9 mouse cellular contexts compared by ENCODE assay signal in genomic region chr16:19761691-19762090, GRCm38 (mm10). TPM values are rescaled to one million over a fixed set of nuclear protein-coding genes. Genes with fewer than 3 reads are reported as not detected.
DNase-seq lines count a peak whose midpoint lies in the region; ATAC-seq and TF ChIP-seq lines count a peak whose summit lies in the region.
"Had no signal": no experiment of that assay in that cellular context is flagged by ENCODE, and none has a peak within 500 bp of the region (broad histone marks: within the 10 kb centered on the region; RNA-seq: fewer than 3 reads in every experiment).

No protein-coding gene starts in this region.

- no peaks in the 10 kb centered on the region for H3K27me3 ChIP-seq in kidney, postnatal 0 days (ENCODE audit: insufficient read depth, low read length)
- H3K27me3 ChIP-seq in forebrain, postnatal 0 days (ENCODE audit: insufficient read depth, low read length) = no peaks in the 10 kb centered on the region
- H3K27me3 ChIP-seq in liver, postnatal 0 days (ENCODE audit: insufficient read depth, low read length) = peaks cover 14% of the 10 kb centered on the region

- no peak for TF ChIP-seq CTCF in kidney, postnatal 0 days (IDR thresholded peaks at IDR 0.05; ENCODE audit: low read depth)
- TF ChIP-seq CTCF in forebrain, postnatal 0 days (IDR thresholded peaks at IDR 0.05; ENCODE audit: low read depth) = no peak
- no peak for TF ChIP-seq CTCF in liver, postnatal 0 days (IDR thresholded peaks at IDR 0.05; ENCODE audit: low read depth)

- no peak for ATAC-seq in kidney, postnatal 0 days (replicated peaks; ENCODE audit: low FRiP score, low read depth)
- ATAC-seq in forebrain, postnatal 0 days = no peak
- ATAC-seq in liver, postnatal 0 days = no peak
- ATAC-seq in neutrophil, adult 5-6 weeks (ENCODE audit: extremely low read depth, insufficient number of reproducible peaks, low FRiP score, poor library complexity, severe bottlenecking) = peak; percentile 78
- no peak for ATAC-seq in megakaryocyte-erythroid progenitor cell, adult 5-6 weeks (replicated peaks; ENCODE audit: low FRiP score, low TSS enrichment, poor library complexity, severe bottlenecking)

- DNase-seq in kidney, postnatal 0 days (ENCODE audit: low spot score) = peak; percentile 4
- DNase-seq in kidney, postnatal 10 days = no peak
- no peak for DNase-seq in forebrain, postnatal 0 days
- DNase-seq in liver, postnatal 0 days = peak; percentile 19
- no peak for DNase-seq in ovary, postnatal 14 days (ENCODE audit: low spot score)
- DNase-seq in cerebellum, adult 11-12 months = no peak

- 65% methylated on average over 1 of the region's 1 CpGs for WGBS in kidney, postnatal 0 days
- WGBS in forebrain, postnatal 0 days = 18% methylated on average over 1 of the region's 1 CpGs
- 45% methylated on average over 1 of the region's 1 CpGs for WGBS in liver, postnatal 0 days (ENCODE audit: insufficient replicate concordance)

- 0 out of 2 replicates have a peak, but pooled peaks cover 4% of the 10 kb centered on the region for H3K4me1 ChIP-seq in kidney, postnatal 0 days (replicated peaks; ENCODE audit: insufficient read depth, low read length)
- H3K4me1 ChIP-seq in forebrain, postnatal 0 days (ENCODE audit: insufficient read depth) = 0 out of 2 replicates have a peak, but pooled peaks cover 7% of the 10 kb centered on the region
- no peaks in the 10 kb centered on the region; the same call in none of the 2 replicates for H3K4me1 ChIP-seq in liver, postnatal 0 days (ENCODE audit: insufficient read depth)

- no peaks in the 10 kb centered on the region for H3K9me3 ChIP-seq in kidney, postnatal 0 days (replicated peaks; ENCODE audit: low read length)
- no peaks in the 10 kb centered on the region for H3K9me3 ChIP-seq in forebrain, postnatal 0 days (ENCODE audit: low read length)
- H3K9me3 ChIP-seq in liver, postnatal 0 days (ENCODE audit: low read length) = no peaks in the 10 kb centered on the region

- H3K4me3 ChIP-seq in kidney, postnatal 0 days (replicated peaks; ENCODE audit: low read depth, low read length) = peak overlapping the region; percentile 58
- peak overlapping the region; percentile 79 for H3K4me3 ChIP-seq in forebrain, postnatal 0 days (ENCODE audit: low read depth, low read length)
- H3K4me3 ChIP-seq in liver, postnatal 0 days (ENCODE audit: low read depth, low read length) = peak overlapping the region; percentile 52; the same call in 1 of the 2 replicates

- H3K36me3 ChIP-seq in kidney, postnatal 0 days (ENCODE audit: insufficient read depth, low read length) = no peaks in the 10 kb centered on the region
- peaks cover 19% of the 10 kb centered on the region for H3K36me3 ChIP-seq in forebrain, postnatal 0 days (ENCODE audit: insufficient read depth)
- no peaks in the 10 kb centered on the region for H3K36me3 ChIP-seq in liver, postnatal 0 days (replicated peaks; ENCODE audit: insufficient read depth, low read length)

- no peak overlapping the region for H3K27ac ChIP-seq in kidney, postnatal 0 days
- peak overlapping the region; percentile 95; the same call in 1 of the 2 replicates for H3K27ac ChIP-seq in forebrain, postnatal 0 days (ENCODE audit: low read depth, low read length)
- H3K27ac ChIP-seq in liver, postnatal 0 days (ENCODE audit: low read depth) = no peak overlapping the region

- H3K4me2 ChIP-seq in kidney, postnatal 0 days (ENCODE audit: low read length) = peak overlapping the region; percentile 98
- H3K4me2 ChIP-seq in forebrain, postnatal 0 days (ENCODE audit: low read depth) = peak overlapping the region; percentile 71
- H3K4me2 ChIP-seq in liver, postnatal 0 days (ENCODE audit: low read depth, low read length) = peak overlapping the region; percentile 76

- TF ChIP-seq EP300 in liver, postnatal 0 days (IDR thresholded peaks at IDR 0.05; ENCODE audit: low read depth) = no peak

- H3K9ac ChIP-seq in kidney, postnatal 0 days (ENCODE audit: low read depth, low read length) = no peak overlapping the region
- peak overlapping the region; percentile 99 for H3K9ac ChIP-seq in forebrain, postnatal 0 days
- no peak overlapping the region for H3K9ac ChIP-seq in liver, postnatal 0 days (replicated peaks)

RNA-seq across cellular contexts. Expression of gene B3gnt5, which starts 1.7 kb away (rescaled TPM):
- 4.6 and 5.5 TPM in 2 replicates for polyA plus RNA-seq in kidney, postnatal 0 days (2015; fragmentation: Nextera tagmentation; extraction: Ambion mirVana)
- total RNA-seq in forebrain, postnatal 0 days (2014; rRNA removed) = 45.4 and 50.4 TPM in 2 replicates
- 25.9 and 28.6 TPM in 2 replicates for polyA plus RNA-seq in forebrain, postnatal 0 days (2015; fragmentation: Nextera tagmentation; extraction: Ambion mirVana)
- polyA plus RNA-seq in liver, postnatal 0 days (2015; fragmentation: Nextera tagmentation; extraction: Ambion mirVana) = 0.83 and 1.3 TPM in 2 replicates
- 137 and 140 TPM in 2 replicates for total RNA-seq in neutrophil, adult 5-6 weeks (2017)
- 1.1 and 2.0 TPM in 2 replicates for total RNA-seq in megakaryocyte-erythroid progenitor cell, adult 5-6 weeks (2014; fragmentation: Nextera tagmentation)
- 2.0 and 2.2 TPM in 2 replicates for total RNA-seq in megakaryocyte-erythroid progenitor cell, adult 5-6 weeks (2017)

RNA-seq across cellular contexts. Expression of gene Lamp3, which starts 55.5 kb away (rescaled TPM):
- polyA plus RNA-seq in kidney, postnatal 0 days (2015; fragmentation: Nextera tagmentation; extraction: Ambion mirVana) = 0.08 TPM in 2 replicates
- total RNA-seq in forebrain, postnatal 0 days (2014; rRNA removed) = not detected in 2 replicates
- polyA plus RNA-seq in forebrain, postnatal 0 days (2015; fragmentation: Nextera tagmentation; extraction: Ambion mirVana) = 0.05 and 0.06 TPM in 2 replicates
- polyA plus RNA-seq in liver, postnatal 0 days (2015; fragmentation: Nextera tagmentation; extraction: Ambion mirVana) = not detected in 2 replicates
- 3.3 and 4.1 TPM in 2 replicates for total RNA-seq in neutrophil, adult 5-6 weeks (2017)
- total RNA-seq in megakaryocyte-erythroid progenitor cell, adult 5-6 weeks (2014; fragmentation: Nextera tagmentation) = not detected in 2 replicates
- total RNA-seq in megakaryocyte-erythroid progenitor cell, adult 5-6 weeks (2017) = 0.08 TPM in 1 of 2 replicates, not detected in the other
- total RNA-seq: hematopoietic stem cell, adult 5-6 weeks had no signal

Comparison
In these comparisons a context has a peak if more than half of its experiments do, and no peak if none do; other contexts are left out.
1. DNase-seq: peak in kidney, postnatal 0 days (single experiment) and liver, postnatal 0 days (single experiment); none in kidney, postnatal 10 days (single experiment), forebrain, postnatal 0 days (single experiment), ovary, postnatal 14 days (single experiment) and cerebellum, adult 11-12 months (single experiment).
2. RNA of gene B3gnt5, which starts 1.7 kb away (total RNA-seq): 137 to 140 TPM in neutrophil, adult 5-6 weeks and 45.4 to 50.4 TPM in forebrain, postnatal 0 days; 1.1 to 2.2 TPM in megakaryocyte-erythroid progenitor cell, adult 5-6 weeks; every median in the first group is over 10 times any median in the second.
3. Peak in every context shown above with its lines, with median percentiles within 50 percentile points of each other: H3K4me2 ChIP-seq and H3K4me3 ChIP-seq.